Mouse (Mus musculus): ENCODE results near the gene Lats2.

Lats2 gene

DNA sequence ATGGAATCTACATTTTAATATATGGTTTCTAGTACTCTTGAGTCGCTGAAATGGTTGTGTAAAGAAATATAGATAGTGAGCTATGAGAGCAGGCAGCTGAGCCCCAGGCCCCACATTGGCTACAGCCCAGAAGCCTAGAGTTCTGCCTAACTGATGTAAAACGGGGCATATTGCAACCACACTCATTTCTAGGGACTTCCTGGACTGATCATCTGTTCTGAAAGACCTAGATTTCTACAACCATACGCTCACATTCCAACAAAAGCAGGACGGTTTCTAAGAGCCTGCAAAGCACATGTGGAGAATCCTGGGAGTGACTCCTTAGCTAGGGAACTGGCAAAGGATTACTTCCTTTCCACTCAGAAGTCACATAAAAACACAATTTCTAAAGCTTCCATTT is 22.0 kb downstream of the Lats2 start:
- DNase-seq: no peak

GRCm38 (mm10) chr14:57732668-57733293 is 25.4 kb downstream of the Lats2 start:
- DNase-seq: no peak

GRCm38 (mm10) chr14:57730527-57730926 is 27.7 kb downstream of the Lats2 start:
- DNase-seq: peak; percentile 78 to 85

DNA sequence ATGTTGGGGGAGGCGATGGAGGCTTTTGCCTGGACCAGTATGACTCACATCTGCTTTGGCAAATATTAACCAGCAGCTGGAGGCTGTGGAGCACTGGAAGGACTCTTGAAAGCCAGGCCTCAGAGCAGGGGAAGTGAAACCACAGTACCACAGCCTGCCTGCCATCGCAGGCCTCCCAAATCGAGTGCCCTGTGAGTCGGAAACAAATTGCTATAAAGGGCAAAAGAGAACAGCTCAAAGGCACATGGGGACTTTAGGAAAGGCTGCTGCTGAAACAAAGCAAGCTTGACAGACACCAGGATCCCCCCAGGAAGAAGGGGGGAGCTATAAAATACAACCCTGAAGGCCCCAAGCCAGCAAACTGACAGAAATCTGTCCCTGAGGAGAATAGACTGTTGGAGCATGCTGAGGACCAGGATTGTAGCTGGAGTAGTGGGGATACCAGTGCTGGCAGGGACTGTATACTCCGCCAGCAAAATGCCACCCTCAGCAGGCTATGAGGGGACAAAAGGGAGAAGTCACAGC is 28.2 kb downstream of the Lats2 start:
- peak; percentile 72 to 77 for DNase-seq

GRCm38 (mm10) chr14:57729364-57729763 is 28.8 kb downstream of the Lats2 start:
- no peak for DNase-seq

GRCm38 (mm10) chr14:57726172-57726571 is 32.0 kb downstream of the Lats2 start:
- no peak for DNase-seq

GRCm38 (mm10) chr14:57724473-57724872 is 33.7 kb downstream of the Lats2 start:
- DNase-seq: no peak

DNA sequence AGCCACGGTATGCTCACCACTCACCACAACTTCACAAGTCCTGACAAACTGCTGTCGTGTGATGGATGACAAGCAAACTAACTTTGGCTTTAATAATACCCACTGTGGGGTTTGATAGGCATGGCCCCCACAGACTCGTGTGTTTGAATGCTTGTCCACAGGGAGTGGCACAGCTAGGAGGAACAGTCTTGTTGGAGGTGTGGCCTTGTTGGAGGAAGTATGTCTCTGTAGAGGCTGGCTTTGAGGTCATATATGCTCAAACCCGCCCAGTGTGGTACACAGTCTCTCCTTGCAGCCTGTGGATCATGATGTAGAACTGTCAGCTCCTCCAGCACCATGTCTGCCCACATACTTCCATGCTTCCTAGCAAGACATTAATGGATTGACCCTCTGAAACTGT is 39.9 kb downstream of the Lats2 start:
- no peak for DNase-seq

DNA sequence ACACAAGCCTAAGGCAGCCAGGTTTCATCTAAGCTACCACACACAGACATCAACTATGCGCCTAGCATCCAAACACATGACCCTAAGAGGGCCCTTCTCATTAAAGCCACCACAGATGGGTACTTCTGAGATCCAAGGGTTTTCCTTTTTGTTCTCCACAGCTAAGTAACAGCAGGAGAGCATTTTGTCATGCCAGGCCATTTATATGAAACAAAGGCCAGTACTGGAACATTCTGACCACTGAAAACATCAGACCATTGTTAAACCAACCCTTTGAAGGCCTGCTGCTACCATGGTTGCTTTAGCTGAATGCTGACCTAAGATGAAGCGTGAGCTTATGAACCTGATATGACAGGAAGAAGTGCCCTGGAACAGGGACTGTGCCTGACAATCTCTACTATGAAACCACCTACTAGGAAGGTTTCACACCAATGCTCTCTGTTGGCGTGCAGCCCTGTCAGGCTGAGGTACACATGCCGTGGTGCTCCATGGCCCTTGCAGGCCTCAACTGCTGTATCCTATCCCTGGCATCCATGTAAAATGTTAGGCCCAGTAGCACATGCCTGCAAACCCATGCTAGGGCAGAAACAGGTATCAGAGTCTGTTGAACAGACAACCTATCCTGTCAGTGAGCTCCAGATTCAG is 41.5 kb downstream of the Lats2 start:
- no peak for DNase-seq

DNA sequence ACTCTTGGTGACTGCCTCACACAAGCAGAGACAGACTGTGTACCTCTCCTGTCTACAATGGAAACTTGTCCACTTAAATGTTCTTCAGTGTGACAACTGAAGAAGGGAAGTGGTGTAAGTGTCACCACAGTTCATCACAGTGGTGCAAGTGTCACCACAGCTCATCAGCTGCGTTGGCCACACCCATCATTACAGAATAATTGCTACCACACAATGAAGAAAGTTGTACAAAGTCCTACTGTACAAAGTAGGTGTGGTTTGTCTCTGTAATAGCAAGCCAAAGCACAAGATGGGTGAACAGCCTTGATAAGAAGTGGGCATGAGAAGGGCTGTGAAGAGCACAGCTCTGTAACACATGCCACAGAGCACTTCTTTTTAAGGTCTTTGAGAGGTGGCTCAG is 45.3 kb downstream of the Lats2 start:
- no peak for DNase-seq

GRCm38 (mm10) chr14:57711059-57711458 is 47.1 kb downstream of the Lats2 start:
- DNase-seq: no peak

DNA sequence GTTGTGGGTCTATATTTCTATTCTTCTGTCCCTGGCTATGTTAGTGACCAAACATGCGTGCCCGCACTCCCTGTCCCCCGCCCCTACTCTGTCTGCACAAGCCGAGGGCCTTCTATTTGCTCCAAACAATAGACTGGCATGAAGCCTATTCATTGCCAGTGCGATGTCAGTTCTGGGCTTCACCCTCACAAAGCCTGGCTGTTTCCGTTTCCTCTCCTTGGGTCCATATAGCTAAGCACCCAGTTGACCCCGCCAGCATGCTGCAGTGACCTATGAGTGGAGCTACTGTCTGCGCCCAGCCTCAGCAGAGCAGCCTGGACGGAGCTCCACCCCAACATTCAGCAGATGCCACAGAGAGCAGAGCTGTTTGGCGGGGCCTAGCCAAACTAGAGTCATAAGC is 49.0 kb downstream of the Lats2 start:
- DNase-seq: peak in 1 of 2 experiments; percentile 39

- no peak for DNase-seq
Observed at GRCm38 (mm10) chr14:57708580-57708979, 49.6 kb downstream of the Lats2 start.

- DNase-seq: peak in 1 of 2 experiments; percentile 26
Observed at GRCm38 (mm10) chr14:57707100-57707893, 50.9 kb downstream of the Lats2 start.

DNA sequence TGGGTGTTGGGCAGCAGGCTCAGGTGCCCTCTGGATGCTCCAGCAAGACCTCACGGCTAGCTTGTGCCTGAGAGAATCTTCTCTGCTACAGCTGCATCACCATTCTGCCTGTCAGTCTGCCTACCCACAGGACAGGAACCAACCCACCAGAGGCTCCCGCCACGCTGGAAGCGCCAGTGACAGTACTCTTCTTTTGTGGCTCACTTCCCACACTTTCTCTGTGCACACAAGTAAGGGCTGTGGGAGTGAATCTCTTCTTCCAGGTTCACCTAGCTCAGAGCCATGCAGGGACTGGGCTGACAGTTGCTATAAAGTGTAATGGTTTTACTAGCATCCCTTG is 51.5 kb downstream of the Lats2 start:
- DNase-seq: no peak

- DNase-seq: no peak
Observed at GRCm38 (mm10) chr14:57705759-57706158, 52.4 kb downstream of the Lats2 start.

DNA sequence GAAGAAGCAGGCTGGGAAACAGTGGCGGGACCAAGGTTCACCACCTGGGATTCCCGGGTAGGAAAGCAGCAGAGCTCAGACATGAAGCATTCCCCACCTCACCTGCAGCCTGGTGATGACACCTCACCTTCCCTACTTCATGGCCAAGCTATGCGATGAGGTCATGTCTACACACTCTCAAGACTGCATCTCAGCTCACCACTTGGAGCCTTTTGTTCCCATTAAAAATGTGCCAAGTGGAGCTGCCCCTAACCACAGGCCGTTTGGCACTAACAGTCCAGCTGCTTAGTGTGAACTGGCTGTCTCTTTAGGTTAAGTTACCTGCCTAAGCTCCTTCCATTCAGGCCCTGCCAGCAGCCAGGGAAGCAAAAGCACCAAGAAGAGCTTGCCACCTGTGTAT is 53.1 kb downstream of the Lats2 start:
- DNase-seq: no peak

- DNase-seq: no peak
Observed at GRCm38 (mm10) chr14:57701915-57702477, 56.2 kb downstream of the Lats2 start.

DNA sequence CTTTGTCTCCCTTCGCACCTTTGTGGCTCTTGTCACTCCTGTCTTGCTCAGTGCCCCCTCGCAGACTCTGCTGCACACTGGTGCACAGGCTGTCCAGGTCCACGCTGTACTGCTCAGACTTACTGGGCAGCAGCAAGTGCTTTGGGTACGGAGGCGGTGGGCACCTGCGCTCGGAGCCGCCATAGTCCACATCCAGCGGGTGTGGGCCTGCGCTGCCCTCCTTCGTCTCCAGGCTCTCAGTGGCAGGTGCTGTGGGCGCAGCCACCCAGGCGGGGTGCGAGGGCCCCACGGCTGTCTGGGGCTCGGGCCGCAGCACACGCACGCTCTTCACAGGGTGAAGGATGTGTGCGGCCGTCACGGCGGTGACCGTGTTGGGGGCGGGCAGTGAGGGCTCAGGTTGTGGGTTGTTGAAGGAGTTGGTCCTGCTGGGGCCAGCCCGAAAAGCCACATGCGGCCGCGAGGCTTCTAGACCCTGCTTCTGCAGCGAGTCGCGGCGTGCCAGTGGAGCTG is 58.7 kb downstream of the Lats2 start:
- DNase-seq: no peak

- no peak for DNase-seq
Observed at GRCm38 (mm10) chr14:57699016-57699415, 59.2 kb downstream of the Lats2 start.

GRCm38 (mm10) chr14:57696066-57696465 is 62.1 kb downstream of the Lats2 start:
- DNase-seq: no peak

DNA sequence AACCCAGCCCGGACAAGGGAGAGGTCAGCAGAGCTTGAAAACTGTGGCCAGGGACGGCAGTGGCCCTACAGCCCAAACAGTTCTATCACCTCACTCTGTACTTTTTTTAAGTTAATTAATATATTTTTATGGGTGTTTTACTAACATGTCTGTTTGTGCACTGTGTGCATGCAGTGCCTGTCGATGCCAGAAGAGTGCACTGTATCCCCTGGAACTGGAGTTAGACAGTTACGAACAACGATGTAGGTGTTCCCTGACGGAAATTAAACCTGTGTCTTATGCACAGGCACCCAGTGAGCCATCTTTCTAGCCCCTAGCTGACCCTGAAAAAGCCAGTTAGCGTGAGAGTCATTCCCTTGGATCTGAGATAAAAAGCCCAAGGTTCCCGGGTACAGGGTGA is 62.6 kb downstream of the Lats2 start:
- DNase-seq: no peak

- no peak for DNase-seq
Observed at GRCm38 (mm10) chr14:57694246-57694645, 63.9 kb downstream of the Lats2 start.
